Mouse (Mus musculus) common myeloid progenitor, adult 5-6 weeks (primary cell): ENCODE data around the gene Zfp398. TPM values are rescaled to one million over a fixed set of nuclear protein-coding genes. Genes with fewer than 3 reads are reported as not detected.
A peak's percentile ranks its signal among the peaks of the same experiment; 100 is the strongest.

Experiments used
- ATAC-seq: replicated peaks from 2 replicates; pipeline ENCODE4 v1.8.0; 2016; ENCODE audit warnings: low read depth, mild to moderate bottlenecking, moderate TSS enrichment, inconsistent platforms; ENCODE audit not compliant: poor library complexity, severe bottlenecking
- total RNA-seq: library from RNA; stranded (forward); fragments of 200-1000, 187-1606 nt; gene quantifications from 2 replicates; pipeline ENCODE4 v1.2.3, GENCODE M21; 2017

Zfp398 gene
- total RNA-seq = 21.2 and 21.8 TPM in 2 replicates

- peak; percentile 93 for ATAC-seq
Observed at GRCm38 (mm10) chr6:47835482-47835983, at the start of gene Zfp398. Gene Zfp398, plus strand, starts transcription at chr6:47835661.

- ATAC-seq = peak; percentile 88
Observed at GRCm38 (mm10) chr6:47787941-47788736, 47.3 kb upstream of the Zfp398 start.

- no peak for ATAC-seq
Observed at GRCm38 (mm10) chr6:47788821-47789220, 46.6 kb upstream of the Zfp398 start.

- peak; percentile 52; the same call in 1 of the 2 replicates for ATAC-seq
Observed at GRCm38 (mm10) chr6:47790745-47791144, 44.7 kb upstream of the Zfp398 start.

GRCm38 (mm10) chr6:47792533-47792932, 42.9 kb upstream of the Zfp398 start:
- no peak for ATAC-seq

GRCm38 (mm10) chr6:47793284-47793683, 42.2 kb upstream of the Zfp398 start:
- ATAC-seq = no peak

GRCm38 (mm10) chr6:47794106-47794830, 41.2 kb upstream of the Zfp398 start:
- no peak for ATAC-seq

- peak; percentile 94 for ATAC-seq
Observed at GRCm38 (mm10) chr6:47799079-47799478, 36.4 kb upstream of the Zfp398 start.

GRCm38 (mm10) chr6:47805520-47805919, 29.9 kb upstream of the Zfp398 start:
- no peak for ATAC-seq

GRCm38 (mm10) chr6:47807419-47807818, 28.0 kb upstream of the Zfp398 start:
- no peak for ATAC-seq

GRCm38 (mm10) chr6:47808545-47808944, 26.9 kb upstream of the Zfp398 start:
- no peak for ATAC-seq

- ATAC-seq = no peak
Observed at GRCm38 (mm10) chr6:47809053-47809452, 26.4 kb upstream of the Zfp398 start.

GRCm38 (mm10) chr6:47810181-47810580, 25.3 kb upstream of the Zfp398 start:
- no peak for ATAC-seq

GRCm38 (mm10) chr6:47811324-47811723, 24.1 kb upstream of the Zfp398 start:
- ATAC-seq = no peak

GRCm38 (mm10) chr6:47812271-47812915, 23.1 kb upstream of the Zfp398 start:
- no peak for ATAC-seq

- peak; percentile 94 for ATAC-seq
Observed at GRCm38 (mm10) chr6:47813257-47813878, 22.1 kb upstream of the Zfp398 start, which contains the start of gene Pdia4. Gene Pdia4, minus strand, starts transcription at chr6:47813430.

- ATAC-seq = no peak
Observed at GRCm38 (mm10) chr6:47816151-47816550, 19.3 kb upstream of the Zfp398 start.

- ATAC-seq = no peak
Observed at GRCm38 (mm10) chr6:47818721-47819120, 16.7 kb upstream of the Zfp398 start.

- ATAC-seq = no peak
Observed at GRCm38 (mm10) chr6:47819626-47820325, 15.7 kb upstream of the Zfp398 start.
